Mouse (Mus musculus): ENCODE data around the gene Olfr685.

The Olfr685 gene

GRCm38 (mm10) chr7:105185912-105186311 is at the start of gene Olfr685:
Olfr685 (minus strand) TSS chr7:105186012.
- no peak for DNase-seq

DNA sequence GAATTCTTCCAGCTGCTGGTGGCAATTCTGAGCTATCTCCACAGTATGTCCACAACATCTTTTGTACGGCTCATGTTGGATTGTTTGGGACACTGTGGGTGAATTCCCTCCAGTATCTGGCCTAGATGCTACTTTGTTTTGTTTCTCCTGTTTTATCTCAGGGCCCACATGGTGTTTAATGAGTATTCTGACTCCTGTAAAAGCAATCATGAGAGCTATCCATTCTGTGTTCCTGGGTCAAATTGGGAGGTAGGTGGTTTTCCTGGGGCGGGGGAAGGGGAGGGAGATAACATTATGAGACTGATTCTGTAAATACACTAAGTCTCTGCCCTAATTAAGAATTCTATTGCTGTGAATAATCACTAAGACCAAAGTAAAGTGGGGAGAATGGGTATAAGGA is 43.6 kb upstream of the Olfr685 start:
- DNase-seq, result no peak

DNA sequence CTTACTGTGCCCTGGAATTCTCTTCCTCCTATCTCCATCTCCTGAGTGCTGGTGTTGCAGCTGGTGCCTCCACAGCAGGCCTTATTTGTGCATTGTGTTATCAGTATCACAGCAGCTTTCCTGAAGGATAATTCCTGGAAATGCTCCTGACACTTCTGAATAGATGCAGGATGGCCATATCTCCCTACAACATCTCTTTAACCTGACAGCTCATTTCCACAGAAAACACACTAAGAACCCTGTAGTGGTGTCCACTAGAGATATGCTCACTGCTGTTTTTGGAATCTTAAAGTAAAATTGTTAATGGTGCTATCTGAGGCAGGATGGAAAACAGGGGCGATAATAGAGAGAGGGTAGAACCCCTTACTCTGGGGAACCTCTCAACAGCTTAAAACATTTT is 42.3 kb upstream of the Olfr685 start:
- DNase-seq, result no peak

DNA sequence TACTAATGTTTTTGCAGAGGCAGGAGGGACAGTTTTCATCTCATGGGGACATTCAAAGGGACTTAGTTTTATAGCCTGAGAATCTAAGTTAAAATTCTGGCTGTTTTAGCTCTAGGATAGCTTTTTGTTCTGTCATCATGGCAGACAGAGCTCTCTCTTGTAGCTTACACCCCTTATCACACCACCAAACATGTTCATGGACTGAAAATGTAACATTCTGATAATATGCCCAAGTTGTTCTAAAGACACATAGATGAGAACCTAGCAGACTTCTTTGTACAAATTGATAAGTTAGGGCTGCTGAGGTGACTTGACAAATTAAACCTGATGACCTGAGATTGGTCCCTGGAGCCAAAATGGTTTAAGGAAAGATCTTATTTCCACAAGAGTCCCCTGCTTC is 40.9 kb upstream of the Olfr685 start:
- no peak for DNase-seq

DNA sequence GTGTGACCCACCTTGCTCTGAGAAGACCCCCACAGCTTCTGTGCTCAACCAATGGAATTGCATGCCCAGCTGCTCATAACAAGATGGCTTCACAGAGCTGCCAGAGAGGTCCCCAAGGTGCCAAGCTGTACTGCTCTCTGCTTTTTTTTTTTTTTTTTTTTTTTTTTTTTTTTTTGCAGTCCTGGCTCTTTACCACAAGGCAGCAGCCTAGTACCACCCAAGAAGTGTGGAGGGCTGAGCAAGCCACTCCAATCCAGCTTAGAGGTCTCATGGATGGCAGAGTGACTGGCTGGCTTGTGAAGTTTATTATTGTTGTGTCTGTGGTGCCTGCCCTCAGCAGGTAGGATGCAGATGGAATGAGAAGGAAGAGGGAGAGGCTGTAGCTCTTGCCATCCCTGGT is 40.3 kb upstream of the Olfr685 start:
- DNase-seq, result no peak

- DNase-seq, result no peak
Observed at GRCm38 (mm10) chr7:105218281-105218680, 32.5 kb upstream of the Olfr685 start.

GRCm38 (mm10) chr7:105214761-105215160 is 28.9 kb upstream of the Olfr685 start:
- DNase-seq, result no peak

DNA sequence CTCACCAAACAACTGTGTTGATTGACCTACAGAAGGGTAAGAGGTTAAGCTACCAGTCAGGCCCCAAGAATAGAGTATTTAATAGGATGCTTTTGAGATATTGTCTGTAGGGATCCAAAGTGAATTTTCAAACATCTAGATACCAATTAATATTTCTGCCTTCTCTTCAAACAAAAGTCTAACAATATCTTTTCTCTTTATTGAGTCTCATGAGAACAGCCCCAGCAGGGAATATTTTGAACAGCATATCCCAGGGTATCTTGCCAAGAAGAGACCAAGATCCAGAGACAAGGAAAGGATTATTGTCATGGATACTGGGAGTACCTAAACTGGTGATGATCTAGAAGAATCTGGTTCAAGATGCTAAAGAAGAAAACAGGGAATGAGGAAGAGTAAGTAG is 21.6 kb upstream of the Olfr685 start, which contains the start of gene Olfr686:
Gene Olfr686, minus strand, starts transcription at position 101 of the 400 bp plus-strand sequence.
- DNase-seq, result no peak

- no peak for DNase-seq
Observed at GRCm38 (mm10) chr7:105170773-105171172, 15.0 kb downstream of the Olfr685 start.

GRCm38 (mm10) chr7:105163553-105163952 is 22.3 kb downstream of the Olfr685 start, which contains the start of gene Olfr684:
Olfr684 (minus strand) TSS chr7:105163653.
- DNase-seq, result no peak

- DNase-seq, result no peak
Observed at GRCm38 (mm10) chr7:105146912-105147311, 38.9 kb downstream of the Olfr685 start, which contains the start of gene Olfr683. Olfr683 (minus strand) TSS chr7:105147012.

GRCm38 (mm10) chr7:105141275-105141674 is 44.5 kb downstream of the Olfr685 start:
- DNase-seq, result no peak

All from right cerebral cortex, postnatal 4 days (tissue).